Mouse (Mus musculus): Measurements from ENCODE around the gene Ckmt1. TPM values are rescaled to one million over a fixed set of nuclear protein-coding genes. Genes with fewer than 3 reads are reported as not detected.
A peak's percentile ranks its signal among the peaks of the same experiment; 100 is the strongest.

Gene Ckmt1
- polyA plus RNA-seq (2015; fragmentation: Nextera tagmentation; extraction: Ambion mirVana): 0.88 and 2.4 TPM in 2 replicates

GRCm38 (mm10) chr2:121357494-121357893 lies at the start of gene Ckmt1:
Gene Ckmt1 (plus strand): TSS chr2:121357714.
- H3K36me3 ChIP-seq: no peaks in the 10 kb centered on the region
- H3K4me1 ChIP-seq (replicated peaks): peaks cover 18% of the 10 kb centered on the region
- WGBS: 52% methylated on average over 5 of the region's 5 CpGs
- peak within 1 kb of the TSS; percentile 14; the same call in 1 of the 2 replicates for H3K4me3 ChIP-seq
- ATAC-seq (replicated peaks; ENCODE audit: insufficient number of reproducible peaks, insufficient read depth, low FRiP score, low read depth): no peak
- H3K27me3 ChIP-seq: peaks cover 47% of the 10 kb centered on the region
- peak within 1 kb of the TSS; percentile 24 for H3K4me2 ChIP-seq
- H3K9me3 ChIP-seq (replicated peaks): no peaks in the 10 kb centered on the region
- no peak within 1 kb of the TSS for H3K27ac ChIP-seq
- no peak within 1 kb of the TSS for H3K9ac ChIP-seq

- Histone ChIP-seq H3K27me3 (0 out of 2 replicates have a peak, but pooled peaks cover 18% of the 10 kb centered on the region), H3K4me2 (peak overlapping the region; percentile 50), H3K4me1 (replicated peaks) (peaks cover 7% of the 10 kb centered on the region; the same call in 1 of the 2 replicates), H3K27ac (peak overlapping the region; percentile 47; the same call in 1 of the 2 replicates), H3K36me3 (peaks cover 9% of the 10 kb centered on the region), H3K4me3 (no peak overlapping the region), H3K9ac (no peak overlapping the region), H3K9me3 (replicated peaks) (no peaks in the 10 kb centered on the region)
- WGBS: 27% methylated on average over 5 of the region's 5 CpGs
- no peak for ATAC-seq (replicated peaks; ENCODE audit: insufficient number of reproducible peaks, insufficient read depth, low FRiP score, low read depth)
Measured at GRCm38 (mm10) chr2:121308997-121309416, 48.5 kb upstream of the Ckmt1 start.

GRCm38 (mm10) chr2:121316278-121316677 lies 41.2 kb upstream of the Ckmt1 start:
- Histone ChIP-seq H3K36me3 (0 out of 2 replicates have a peak, but pooled peaks cover 3% of the 10 kb centered on the region), H3K9me3 (replicated peaks) (no peaks in the 10 kb centered on the region), H3K9ac (no peak overlapping the region), H3K27ac (no peak overlapping the region), H3K4me2 (no peak overlapping the region), H3K4me3 (no peak overlapping the region), H3K4me1 (replicated peaks) (no peaks in the 10 kb centered on the region), H3K27me3 (no peaks in the 10 kb centered on the region)
- ATAC-seq (replicated peaks; ENCODE audit: insufficient number of reproducible peaks, insufficient read depth, low FRiP score, low read depth): no peak
- WGBS: 50% methylated on average over 8 of the region's 8 CpGs

GRCm38 (mm10) chr2:121323041-121323440 lies 34.5 kb upstream of the Ckmt1 start:
- Histone ChIP-seq H3K4me3 (no peak overlapping the region), H3K4me1 (replicated peaks) (no peaks in the 10 kb centered on the region), H3K27ac (no peak overlapping the region), H3K9ac (no peak overlapping the region), H3K27me3 (no peaks in the 10 kb centered on the region), H3K36me3 (no peaks in the 10 kb centered on the region), H3K4me2 (no peak overlapping the region), H3K9me3 (replicated peaks) (no peaks in the 10 kb centered on the region)
- WGBS: 88% methylated on average over 10 of the region's 10 CpGs
- no peak for ATAC-seq (replicated peaks; ENCODE audit: insufficient number of reproducible peaks, insufficient read depth, low FRiP score, low read depth)

- no peaks in the 10 kb centered on the region for H3K27me3 ChIP-seq
- no peak overlapping the region for H3K9ac ChIP-seq
- H3K9me3 ChIP-seq (replicated peaks): no peaks in the 10 kb centered on the region
- H3K4me2 ChIP-seq: no peak overlapping the region
- peaks cover 2% of the 10 kb centered on the region; the same call in 1 of the 2 replicates for H3K36me3 ChIP-seq
- 55% methylated on average over 10 of the region's 10 CpGs for WGBS
- ATAC-seq (replicated peaks; ENCODE audit: insufficient number of reproducible peaks, insufficient read depth, low FRiP score, low read depth): no peak
- H3K4me1 ChIP-seq (replicated peaks): no peaks in the 10 kb centered on the region
- no peak overlapping the region for H3K4me3 ChIP-seq
- H3K27ac ChIP-seq: no peak overlapping the region
Measured at GRCm38 (mm10) chr2:121323693-121324470, 33.6 kb upstream of the Ckmt1 start.

- Histone ChIP-seq H3K9me3 (replicated peaks) (no peaks in the 10 kb centered on the region), H3K27me3 (no peaks in the 10 kb centered on the region), H3K36me3 (peaks cover 18% of the 10 kb centered on the region), H3K4me1 (replicated peaks) (no peaks in the 10 kb centered on the region), H3K9ac (no peak overlapping the region), H3K27ac (no peak overlapping the region), H3K4me2 (no peak overlapping the region), H3K4me3 (no peak overlapping the region)
- no peak for ATAC-seq (replicated peaks; ENCODE audit: insufficient number of reproducible peaks, insufficient read depth, low FRiP score, low read depth)
- 88% methylated on average over 2 of the region's 2 CpGs for WGBS
Measured at GRCm38 (mm10) chr2:121329492-121329891, 28.0 kb upstream of the Ckmt1 start.

GRCm38 (mm10) chr2:121339057-121339456 lies 18.5 kb upstream of the Ckmt1 start:
- H3K4me3 ChIP-seq: no peak overlapping the region
- no peaks in the 10 kb centered on the region for H3K36me3 ChIP-seq
- H3K9me3 ChIP-seq (replicated peaks): no peaks in the 10 kb centered on the region
- H3K27ac ChIP-seq: no peak overlapping the region
- no peaks in the 10 kb centered on the region for H3K4me1 ChIP-seq (replicated peaks)
- H3K9ac ChIP-seq: no peak overlapping the region
- ATAC-seq (replicated peaks; ENCODE audit: insufficient number of reproducible peaks, insufficient read depth, low FRiP score, low read depth): no peak
- H3K4me2 ChIP-seq: no peak overlapping the region
- no peaks in the 10 kb centered on the region for H3K27me3 ChIP-seq

GRCm38 (mm10) chr2:121353156-121353555 lies 4.4 kb upstream of the Ckmt1 start:
- peak overlapping the region; percentile 10; the same call in 1 of the 2 replicates for H3K4me2 ChIP-seq
- no peaks in the 10 kb centered on the region for H3K9me3 ChIP-seq (replicated peaks)
- H3K4me1 ChIP-seq (replicated peaks): peaks cover 13% of the 10 kb centered on the region
- H3K27me3 ChIP-seq: peaks cover 19% of the 10 kb centered on the region
- H3K4me3 ChIP-seq: no peak overlapping the region
- no peak overlapping the region for H3K27ac ChIP-seq
- H3K36me3 ChIP-seq: no peaks in the 10 kb centered on the region
- no peak overlapping the region for H3K9ac ChIP-seq
- 24% methylated on average over 8 of the region's 8 CpGs for WGBS
- no peak for ATAC-seq (replicated peaks; ENCODE audit: insufficient number of reproducible peaks, insufficient read depth, low FRiP score, low read depth)

GRCm38 (mm10) chr2:121354378-121354777 lies 3.1 kb upstream of the Ckmt1 start:
- no peaks in the 10 kb centered on the region for H3K9me3 ChIP-seq (replicated peaks)
- peak overlapping the region; percentile 93 for H3K4me2 ChIP-seq
- H3K36me3 ChIP-seq: no peaks in the 10 kb centered on the region
- peaks cover 31% of the 10 kb centered on the region for H3K27me3 ChIP-seq
- peak overlapping the region; percentile 87 for H3K4me3 ChIP-seq
- peaks cover 18% of the 10 kb centered on the region for H3K4me1 ChIP-seq (replicated peaks)
- no peak for ATAC-seq (replicated peaks; ENCODE audit: insufficient number of reproducible peaks, insufficient read depth, low FRiP score, low read depth)
- 3% methylated on average over 6 of the region's 6 CpGs for WGBS
- H3K9ac ChIP-seq: peak overlapping the region; percentile 87
- peak overlapping the region; percentile 70; the same call in 1 of the 2 replicates for H3K27ac ChIP-seq

- peaks cover 35% of the 10 kb centered on the region for H3K27me3 ChIP-seq
- WGBS: under 1% methylated on average over 57 of the region's 58 CpGs
Measured at GRCm38 (mm10) chr2:121354820-121355592, 2.5 kb upstream of the Ckmt1 start, which contains the start of gene Ppip5k1. Gene Ppip5k1 (minus strand): TSS chr2:121355396.

GRCm38 (mm10) chr2:121357961-121358360 lies 447 bp downstream of the Ckmt1 start:
- Histone ChIP-seq H3K9ac (no peak overlapping the region), H3K27me3 (peaks cover 50% of the 10 kb centered on the region), H3K4me1 (replicated peaks) (peaks cover 18% of the 10 kb centered on the region), H3K4me2 (no peak overlapping the region; the same call in 1 of the 2 replicates), H3K36me3 (no peaks in the 10 kb centered on the region), H3K4me3 (0 out of 2 replicates have a peak overlapping the region, but pooled peaks have one; percentile 14), H3K9me3 (replicated peaks) (no peaks in the 10 kb centered on the region), H3K27ac (no peak overlapping the region)
- WGBS: 0% methylated on average over 4 of the region's 4 CpGs
- no peak for ATAC-seq (replicated peaks; ENCODE audit: insufficient number of reproducible peaks, insufficient read depth, low FRiP score, low read depth)

More at GRCm38 (mm10) chr2:121354820-121355592, 2.5 kb upstream of the Ckmt1 start, which contains the start of gene Ppip5k1:
- Histone ChIP-seq H3K4me1 (replicated peaks) (peaks cover 18% of the 10 kb centered on the region), H3K4me2 (peak within 1 kb of the TSS; percentile 93), H3K27ac (peak within 1 kb of the TSS; percentile 70), H3K9ac (peak within 1 kb of the TSS; percentile 87), H3K36me3 (no peaks in the 10 kb centered on the region), H3K4me3 (peak within 1 kb of the TSS; percentile 87), H3K9me3 (replicated peaks) (no peaks in the 10 kb centered on the region)
- ATAC-seq (replicated peaks; ENCODE audit: insufficient number of reproducible peaks, insufficient read depth, low FRiP score, low read depth): peak; percentile 96

Data from heart, embryonic 15.5 days (tissue).